Mouse (Mus musculus) forebrain, embryonic 10.5 days (tissue): ENCODE data around the gene Spon1. TPM values are rescaled to one million over a fixed set of nuclear protein-coding genes. Genes with fewer than 3 reads are reported as not detected.

Experiments
- DNase-seq: peaks from one replicate; pipeline ENCODE4 v3.0.0-alpha.2; 2017; ENCODE audit warnings: low spot score; ENCODE audit errors: extremely low spot score
- H3K27ac ChIP-seq: fragments of 300-500 bp; sonication (generic); 2 replicates; pipeline ENCODE4 v1.5.1; 2016; ENCODE audit warnings: mild to moderate bottlenecking
- H3K27me3 ChIP-seq: fragments of 300-500 bp; sonication (generic); 2 replicates; pipeline ENCODE4 v1.6.1; 2016; ENCODE audit warnings: mild to moderate bottlenecking; ENCODE audit not compliant: poor library complexity, severe bottlenecking
- H3K36me3 ChIP-seq: fragments of 300-500 bp; sonication (generic); replicated peaks from 2 replicates; pipeline ENCODE4 v1.6.1; 2016; ENCODE audit warnings: mild to moderate bottlenecking, moderate library complexity
- H3K4me1 ChIP-seq: fragments of 300-500 bp; sonication (generic); 2 replicates; pipeline ENCODE4 v1.6.1; 2016
- H3K4me3 ChIP-seq: fragments of 300-500 bp; sonication (generic); 2 replicates; pipeline ENCODE4 v1.5.1; 2016; ENCODE audit warnings: mild to moderate bottlenecking, moderate library complexity
- H3K9me3 ChIP-seq: fragments of 300-500 bp; sonication (generic); 2 replicates; pipeline ENCODE4 v1.6.1; 2016; ENCODE audit warnings: mild to moderate bottlenecking, moderate library complexity
- WGBS: fragments of 180-500 bp; shearing (Covaris S2); methylation state at CpG from one replicate; pipeline ENCODE4 v1.1.7; 2016; 5-methylcytosine and 5-hydroxymethylcytosine counted together
- polyA plus RNA-seq: library from polyadenylated mRNA; unstranded; fragments of >200 nt; fragmentation: Nextera tagmentation; extraction: Ambion mirVana; gene quantifications from 2 replicates; pipeline ENCODE4 v1.2.1, GENCODE M21; 2016

Spon1 gene
- polyA plus RNA-seq, 1 experiment from 2014 or later: 10.3 TPM

GRCm38 (mm10) chr7:113950888-113951287, 185.1 kb downstream of the Spon1 start:
- Histone ChIP-seq H3K27ac (no peak overlapping the region), H3K9me3 (no peaks in the 10 kb centered on the region), H3K27me3 (no peaks in the 10 kb centered on the region), H3K36me3 (no peaks in the 10 kb centered on the region), H3K4me3 (no peak overlapping the region), H3K4me1 (peaks cover 7% of the 10 kb centered on the region)
- 89% methylated on average over 7 of the region's 7 CpGs for WGBS
- no peak for DNase-seq

GRCm38 (mm10) chr7:113955431-113955830, 189.6 kb downstream of the Spon1 start:
- H3K27me3 ChIP-seq: no peaks in the 10 kb centered on the region

GRCm38 (mm10) chr7:113960841-113961499, 195.2 kb downstream of the Spon1 start:
- Histone ChIP-seq H3K36me3 (no peaks in the 10 kb centered on the region), H3K4me1 (0 out of 2 replicates have a peak, but pooled peaks cover 3% of the 10 kb centered on the region), H3K27me3 (no peaks in the 10 kb centered on the region), H3K27ac (no peak overlapping the region), H3K4me3 (no peak overlapping the region), H3K9me3 (no peaks in the 10 kb centered on the region)
- DNase-seq: no peak
- WGBS: 73% methylated on average over 9 of the region's 9 CpGs

More at GRCm38 (mm10) chr7:113955431-113955830, 189.6 kb downstream of the Spon1 start:
- H3K27ac ChIP-seq: no peak overlapping the region
- no peaks in the 10 kb centered on the region for H3K36me3 ChIP-seq
- no peaks in the 10 kb centered on the region for H3K9me3 ChIP-seq
- no peak for DNase-seq
- no peak overlapping the region for H3K4me3 ChIP-seq
- H3K4me1 ChIP-seq: peaks cover 4% of the 10 kb centered on the region; the same call in 1 of the 2 replicates
- WGBS: 93% methylated on average over 2 of the region's 2 CpGs

- Histone ChIP-seq H3K4me3 (no peak overlapping the region), H3K27me3 (no peaks in the 10 kb centered on the region), H3K36me3 (no peaks in the 10 kb centered on the region), H3K27ac (no peak overlapping the region), H3K9me3 (no peaks in the 10 kb centered on the region), H3K4me1 (0 out of 2 replicates have a peak, but pooled peaks cover 3% of the 10 kb centered on the region)
- DNase-seq: no peak
- 84% methylated on average over 3 of the region's 3 CpGs for WGBS
These were observed 195.7 kb downstream of the Spon1 start for GRCm38 (mm10) chr7:113961500-113961895.

GRCm38 (mm10) chr7:113962078-113962477, 196.3 kb downstream of the Spon1 start:
- 89% methylated on average over 4 of the region's 4 CpGs for WGBS
- Histone ChIP-seq H3K4me3 (no peak overlapping the region), H3K4me1 (0 out of 2 replicates have a peak, but pooled peaks cover 3% of the 10 kb centered on the region), H3K9me3 (no peaks in the 10 kb centered on the region), H3K27me3 (no peaks in the 10 kb centered on the region), H3K27ac (no peak overlapping the region), H3K36me3 (no peaks in the 10 kb centered on the region)
- DNase-seq: no peak

- H3K27ac ChIP-seq: no peak overlapping the region
- H3K4me3 ChIP-seq: no peak overlapping the region
- 0 out of 2 replicates have a peak, but pooled peaks cover 3% of the 10 kb centered on the region for H3K4me1 ChIP-seq
- H3K27me3 ChIP-seq: no peaks in the 10 kb centered on the region
- DNase-seq: no peak
- no peaks in the 10 kb centered on the region for H3K36me3 ChIP-seq
- H3K9me3 ChIP-seq: no peaks in the 10 kb centered on the region
- 85% methylated on average over 4 of the region's 4 CpGs for WGBS
These were observed 198.0 kb downstream of the Spon1 start for GRCm38 (mm10) chr7:113963766-113964165.

- Histone ChIP-seq H3K4me1 (0 out of 2 replicates have a peak, but pooled peaks cover 3% of the 10 kb centered on the region), H3K4me3 (no peak overlapping the region), H3K27ac (no peak overlapping the region), H3K36me3 (no peaks in the 10 kb centered on the region), H3K9me3 (no peaks in the 10 kb centered on the region; the same call in 1 of the 2 replicates), H3K27me3 (no peaks in the 10 kb centered on the region)
- DNase-seq: no peak
- WGBS: 89% methylated on average over 8 of the region's 8 CpGs
These were observed 199.8 kb downstream of the Spon1 start for GRCm38 (mm10) chr7:113965625-113966024.

- no peaks in the 10 kb centered on the region for H3K36me3 ChIP-seq
- no peaks in the 10 kb centered on the region for H3K4me1 ChIP-seq
- H3K27ac ChIP-seq: no peak overlapping the region
- no peak overlapping the region for H3K4me3 ChIP-seq
- H3K9me3 ChIP-seq: peaks cover 15% of the 10 kb centered on the region
- no peak for DNase-seq
- no peaks in the 10 kb centered on the region for H3K27me3 ChIP-seq
These were observed 203.4 kb downstream of the Spon1 start for GRCm38 (mm10) chr7:113969182-113969581.

GRCm38 (mm10) chr7:113972536-113972935, 206.7 kb downstream of the Spon1 start:
- 92% methylated on average over 4 of the region's 4 CpGs for WGBS
- no peaks in the 10 kb centered on the region for H3K36me3 ChIP-seq

GRCm38 (mm10) chr7:113986406-113987134, 220.8 kb downstream of the Spon1 start:
- H3K4me3 ChIP-seq: no peak overlapping the region
- no peaks in the 10 kb centered on the region for H3K36me3 ChIP-seq
- H3K9me3 ChIP-seq: 0 out of 2 replicates have a peak, but pooled peaks cover 6% of the 10 kb centered on the region
- H3K4me1 ChIP-seq: peaks cover 5% of the 10 kb centered on the region; the same call in 1 of the 2 replicates
- 91% methylated on average over 10 of the region's 10 CpGs for WGBS
- DNase-seq: no peak
- H3K27me3 ChIP-seq: no peaks in the 10 kb centered on the region
- no peak overlapping the region for H3K27ac ChIP-seq

More at GRCm38 (mm10) chr7:113972536-113972935, 206.7 kb downstream of the Spon1 start:
- Histone ChIP-seq H3K4me3 (no peak overlapping the region), H3K4me1 (peaks cover 10% of the 10 kb centered on the region), H3K27me3 (no peaks in the 10 kb centered on the region), H3K9me3 (peaks cover 15% of the 10 kb centered on the region), H3K27ac (no peak overlapping the region)
- no peak for DNase-seq

- H3K27me3 ChIP-seq: no peaks in the 10 kb centered on the region
- peaks cover 5% of the 10 kb centered on the region; the same call in 1 of the 2 replicates for H3K4me1 ChIP-seq
- no peak for DNase-seq
- no peak overlapping the region for H3K27ac ChIP-seq
- H3K36me3 ChIP-seq: no peaks in the 10 kb centered on the region
- no peak overlapping the region for H3K4me3 ChIP-seq
- H3K9me3 ChIP-seq: 0 out of 2 replicates have a peak, but pooled peaks cover 6% of the 10 kb centered on the region
These were observed 222.4 kb downstream of the Spon1 start for GRCm38 (mm10) chr7:113988156-113988555.

GRCm38 (mm10) chr7:113997675-113998354, 232.0 kb downstream of the Spon1 start:
- DNase-seq: no peak
- Histone ChIP-seq H3K27ac (no peak overlapping the region), H3K36me3 (no peaks in the 10 kb centered on the region), H3K9me3 (no peaks in the 10 kb centered on the region), H3K4me3 (no peak overlapping the region), H3K4me1 (no peaks in the 10 kb centered on the region), H3K27me3 (peaks cover 2% of the 10 kb centered on the region; the same call in 1 of the 2 replicates)
- 85% methylated on average over 7 of the region's 7 CpGs for WGBS
